ENCODE assay signal across 26 mouse cellular contexts in genomic region chr10:95031371-95031770, GRCm38 (mm10).
"Had no signal": no experiment of that assay in that cellular context is flagged by ENCODE, and none has a peak within 500 bp of the region (broad histone marks: within the 10 kb centered on the region; RNA-seq: fewer than 3 reads in every experiment).

No protein-coding gene starts in this region.

- H3K27ac ChIP-seq: gastrocnemius, adult 2 months; heart, embryonic 10.5 days; hindbrain, embryonic 10.5 days; hindbrain, embryonic 12.5 days; hindbrain, embryonic 14.5 days; intestine, embryonic 15.5 days; kidney, embryonic 15.5 days; layer of hippocampus, adult 2 months; left cerebral cortex, adult 2 months; limb, embryonic 12.5 days; liver, embryonic 13.5 days; liver, embryonic 15.5 days had no signal

- H3K4me3 ChIP-seq: gastrocnemius, adult 2 months; heart, embryonic 10.5 days; heart, embryonic 12.5 days; hindbrain, embryonic 10.5 days; hindbrain, embryonic 12.5 days; intestine, embryonic 15.5 days; kidney, embryonic 15.5 days; layer of hippocampus, adult 2 months; left cerebral cortex, adult 2 months; limb, embryonic 10.5 days; limb, embryonic 12.5 days; liver, embryonic 13.5 days; liver, embryonic 15.5 days had no signal

- H3K4me2 ChIP-seq: heart, embryonic 12.5 days; hindbrain, embryonic 12.5 days; hindbrain, embryonic 14.5 days; intestine, embryonic 15.5 days; kidney, embryonic 15.5 days; limb, embryonic 12.5 days; liver, embryonic 11.5 days; liver, embryonic 13.5 days; liver, embryonic 15.5 days had no signal

- H3K27me3 ChIP-seq: heart, embryonic 12.5 days; hindbrain, embryonic 12.5 days; intestine, embryonic 15.5 days; kidney, embryonic 15.5 days; limb, embryonic 12.5 days; liver, embryonic 13.5 days; liver, embryonic 15.5 days had no signal

- H3K4me1 ChIP-seq: heart, embryonic 10.5 days; heart, embryonic 12.5 days; intestine, embryonic 15.5 days; kidney, embryonic 15.5 days; liver, embryonic 13.5 days; liver, embryonic 15.5 days had no signal

- H3K36me3 ChIP-seq: heart, embryonic 10.5 days; heart, embryonic 12.5 days; hindbrain, embryonic 10.5 days; hindbrain, embryonic 12.5 days; intestine, embryonic 15.5 days; kidney, embryonic 15.5 days; limb, embryonic 10.5 days; limb, embryonic 12.5 days; liver, embryonic 13.5 days; liver, embryonic 15.5 days had no signal

- H3K9ac ChIP-seq: heart, embryonic 12.5 days; hindbrain, embryonic 12.5 days; hindbrain, embryonic 14.5 days; intestine, embryonic 15.5 days; kidney, embryonic 15.5 days; limb, embryonic 12.5 days; liver, embryonic 13.5 days; liver, embryonic 15.5 days; liver, postnatal 0 days had no signal

- H3K9me3 ChIP-seq: heart, embryonic 10.5 days; heart, embryonic 12.5 days; hindbrain, embryonic 10.5 days; hindbrain, embryonic 12.5 days; intestine, embryonic 15.5 days; kidney, embryonic 15.5 days; limb, embryonic 10.5 days; limb, embryonic 12.5 days; liver, embryonic 13.5 days; liver, embryonic 15.5 days had no signal

- DNase-seq: gastrocnemius, adult 2 months; gastrocnemius, postnatal 10 days; gastrocnemius, postnatal 25 days; heart, adult 18-20 months; heart, postnatal 10 days; heart, postnatal 4 days; kidney, postnatal 10 days; liver; liver, embryonic 13.5 days; liver, postnatal 0 days had no signal

- ATAC-seq: hindbrain, embryonic 16.5 days; inflammation-experienced regulatory T-cells, adult 6 months; intestine, embryonic 15.5 days; intestine, postnatal 0 days; liver, postnatal 0 days had no signal
